Mouse (Mus musculus): ENCODE data around the gene Ppdpf.

DNA sequence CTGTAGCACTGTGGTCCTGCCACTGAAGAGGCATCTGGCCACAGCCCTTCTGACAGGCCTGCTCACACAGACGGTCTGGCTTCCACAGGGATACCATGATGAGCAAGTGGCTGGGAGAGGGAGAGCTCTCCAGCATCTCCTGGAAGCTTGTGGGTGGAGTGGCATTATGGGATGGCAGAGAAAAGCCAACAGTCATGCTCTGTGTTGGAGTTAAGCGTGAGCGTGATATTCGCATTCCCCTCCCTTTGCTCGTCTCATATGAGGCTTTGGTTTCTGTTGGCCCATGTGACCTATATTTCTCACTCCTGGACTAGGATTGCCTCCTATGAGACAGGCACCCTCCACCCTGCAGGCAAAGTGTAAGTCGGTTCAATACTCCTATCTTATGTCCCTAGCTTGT lies 36.8 kb upstream of the Ppdpf start:
- TF ChIP-seq CTCF (IDR thresholded peaks at IDR 0.05) (no peak), POLR2A (IDR thresholded peaks at IDR 0.05; ENCODE audit: insufficient read depth, low read depth, low read length) (no peak)

Data from heart, adult 2 months (tissue).